Comparison of ENCODE assay signal across 13 mouse cellular contexts in genomic region chr2:30901646-30902160, GRCm38 (mm10). TPM values are rescaled to one million over a fixed set of nuclear protein-coding genes. Genes with fewer than 3 reads are reported as not detected.
DNase-seq lines count a peak whose midpoint lies in the region; ATAC-seq and TF ChIP-seq lines count a peak whose summit lies in the region.
"Had no signal": no experiment of that assay in that cellular context is flagged by ENCODE, and none has a peak within 500 bp of the region (broad histone marks: within the 10 kb centered on the region; RNA-seq: fewer than 3 reads in every experiment).

No protein-coding gene starts in this region.

- no peak overlapping the region for H3K4me3 ChIP-seq in heart, embryonic 14.5 days (ENCODE audit: control insufficient read depth in 1 of 2, insufficient read depth in 1 of 2, low read depth in 1 of 2, low read length in 2 of 2)
- peak overlapping the region; percentile 65; the same call in 1 of the 2 replicates for H3K4me3 ChIP-seq in E14TG2a.4 (replicated peaks; ENCODE audit: low read length)
- peak overlapping the region; percentile 56 for H3K4me3 ChIP-seq in embryonic facial prominence, embryonic 15.5 days (replicated peaks)
- peak overlapping the region; percentile 47 for H3K4me3 ChIP-seq in lung, embryonic 14.5 days (ENCODE audit: low read depth, low read length)
- H3K4me3 ChIP-seq: megakaryocyte, embryonic 14.5 days had no signal

- no peak overlapping the region for H3K27ac ChIP-seq in heart, embryonic 14.5 days (replicated peaks in 1 of 2; ENCODE audit: control insufficient read depth in 1 of 2, insufficient read depth in 1 of 2, low read depth in 2 of 2, low read length in 2 of 2)
- H3K27ac ChIP-seq in embryonic facial prominence, embryonic 15.5 days (replicated peaks) = peak overlapping the region; percentile 49; the same call in 1 of the 2 replicates
- H3K27ac ChIP-seq in lung, embryonic 14.5 days (ENCODE audit: low read depth) = no peak overlapping the region
- H3K27ac ChIP-seq: forebrain, embryonic 12.5 days had no signal

- H3K9ac ChIP-seq in heart, embryonic 14.5 days (ENCODE audit: low read length) = no peak overlapping the region
- peak overlapping the region; percentile 9; the same call in 1 of the 2 replicates for H3K9ac ChIP-seq in embryonic facial prominence, embryonic 15.5 days
- H3K9ac ChIP-seq in lung, embryonic 14.5 days = peak overlapping the region; percentile 49

- no peak; the same call in 1 of the 2 replicates for TF ChIP-seq CTCF in E14TG2a.4 (conservative IDR thresholded peaks at IDR 0.05; ENCODE audit: low read length)
- TF ChIP-seq CTCF in lung, embryonic 14.5 days (IDR thresholded peaks at IDR 0.05; ENCODE audit: low read depth) = no peak

- ATAC-seq in heart, embryonic 14.5 days (ENCODE audit: insufficient number of reproducible peaks, insufficient read depth, low FRiP score, low read depth) = no peak
- ATAC-seq in embryonic facial prominence, embryonic 15.5 days (ENCODE audit: insufficient number of reproducible peaks, low FRiP score, low TSS enrichment, low read depth) = no peak
- no peak for ATAC-seq in lung, embryonic 14.5 days (ENCODE audit: insufficient read depth)
- ATAC-seq: CD4-positive, CD25-positive, alpha-beta regulatory T cell, adult 4 months had no signal

- no peaks in the 10 kb centered on the region for H3K36me3 ChIP-seq in heart, embryonic 14.5 days (ENCODE audit: control insufficient read depth, insufficient read depth, low read length)
- H3K36me3 ChIP-seq in E14TG2a.4 (ENCODE audit: insufficient read depth, low read length) = no peaks in the 10 kb centered on the region
- no peaks in the 10 kb centered on the region for H3K36me3 ChIP-seq in embryonic facial prominence, embryonic 15.5 days
- H3K36me3 ChIP-seq in lung, embryonic 14.5 days (ENCODE audit: insufficient read depth) = no peaks in the 10 kb centered on the region
- H3K36me3 ChIP-seq: forebrain, embryonic 12.5 days had no signal

- WGBS in heart, embryonic 14.5 days = 63% methylated on average over 6 of the region's 6 CpGs
- 51% methylated on average over 6 of the region's 6 CpGs for WGBS in embryonic facial prominence, embryonic 15.5 days
- WGBS in lung, embryonic 14.5 days = 31% methylated on average over 6 of the region's 6 CpGs

- DNase-seq in heart, postnatal 4 days = no peak
- no peak for DNase-seq in lung, embryonic 14.5 days
- DNase-seq in cerebellum, postnatal 14 days = no peak
- DNase-seq in spleen, postnatal 4 days (ENCODE audit: low spot score in 2 of 2) = no peak
- no peak for DNase-seq in yolk sac, embryonic 10.5 days (ENCODE audit: low spot score)
- DNase-seq: cerebellum, adult 11-12 months; heart, postnatal 10 days had no signal

- peaks cover 18 to 39% of the 10 kb centered on the region in 2 experiments for H3K4me1 ChIP-seq in heart, embryonic 14.5 days (ENCODE audit: control insufficient read depth in 2 of 2, insufficient read depth in 2 of 2, low read length in 2 of 2)
- peaks cover 62% of the 10 kb centered on the region for H3K4me1 ChIP-seq in E14TG2a.4 (replicated peaks; ENCODE audit: low read depth, low read length)
- peaks cover 50% of the 10 kb centered on the region for H3K4me1 ChIP-seq in embryonic facial prominence, embryonic 15.5 days
- peaks cover 12% of the 10 kb centered on the region for H3K4me1 ChIP-seq in lung, embryonic 14.5 days (ENCODE audit: insufficient read depth)

- no peaks in the 10 kb centered on the region for H3K9me3 ChIP-seq in heart, embryonic 14.5 days (ENCODE audit: control insufficient read depth, low read length)
- no peaks in the 10 kb centered on the region for H3K9me3 ChIP-seq in E14TG2a.4 (ENCODE audit: low read length)
- H3K9me3 ChIP-seq in embryonic facial prominence, embryonic 15.5 days (replicated peaks) = no peaks in the 10 kb centered on the region
- no peaks in the 10 kb centered on the region for H3K9me3 ChIP-seq in lung, embryonic 14.5 days (ENCODE audit: low read depth, low read length)
- H3K9me3 ChIP-seq: forebrain, embryonic 12.5 days; megakaryocyte, embryonic 14.5 days had no signal

- peaks cover 7% of the 10 kb centered on the region for H3K27me3 ChIP-seq in heart, embryonic 14.5 days (ENCODE audit: control insufficient read depth, insufficient read depth, low read length)
- peaks cover 35% of the 10 kb centered on the region for H3K27me3 ChIP-seq in E14TG2a.4 (ENCODE audit: insufficient read depth, low read length)
- no peaks in the 10 kb centered on the region for H3K27me3 ChIP-seq in embryonic facial prominence, embryonic 15.5 days
- no peaks in the 10 kb centered on the region for H3K27me3 ChIP-seq in lung, embryonic 14.5 days (ENCODE audit: insufficient read depth, low read length)

- H3K4me2 ChIP-seq in heart, embryonic 14.5 days (ENCODE audit: low read length) = peak overlapping the region; percentile 61; the same call in 1 of the 2 replicates
- H3K4me2 ChIP-seq in embryonic facial prominence, embryonic 15.5 days (replicated peaks) = peak overlapping the region; percentile 83
- peak overlapping the region; percentile 73 for H3K4me2 ChIP-seq in lung, embryonic 14.5 days

RNA-seq across cellular contexts. Expression of gene Ptges, which starts 28.0 kb away (rescaled TPM):
- polyA plus RNA-seq in heart, embryonic 14.5 days (2014; fragmentation: Nextera tagmentation; extraction: Ambion mirVana) = 3.2 and 3.9 TPM in 2 replicates
- total RNA-seq in heart, postnatal 4 days (2021) = 1 to 10 TPM; 2.1 to 3.5 TPM
- polyA plus RNA-seq in embryonic facial prominence, embryonic 15.5 days (2015; fragmentation: Nextera tagmentation; extraction: Ambion mirVana) = 27.0 and 32.4 TPM in 2 replicates
- 17.7 and 18.4 TPM in 2 replicates for polyA plus RNA-seq in lung, embryonic 14.5 days (2014; fragmentation: Nextera tagmentation; extraction: Ambion mirVana)
- polyA plus RNA-seq: CD4-positive, CD25-positive, alpha-beta regulatory T cell, adult 4 months had no signal

RNA-seq across cellular contexts. Expression of gene Tor1b, which starts 51.1 kb away (rescaled TPM):
- polyA plus RNA-seq in heart, embryonic 14.5 days (2014; fragmentation: Nextera tagmentation; extraction: Ambion mirVana) = 22.4 and 26.1 TPM in 2 replicates
- 10 to 100 TPM; 35.3 to 35.7 TPM for total RNA-seq in heart, postnatal 4 days (2021)
- 41.4 and 41.6 TPM in 2 replicates for polyA plus RNA-seq in embryonic facial prominence, embryonic 15.5 days (2015; fragmentation: Nextera tagmentation; extraction: Ambion mirVana)
- polyA plus RNA-seq in lung, embryonic 14.5 days (2014; fragmentation: Nextera tagmentation; extraction: Ambion mirVana) = 41.0 and 41.8 TPM in 2 replicates

Comparison
In these comparisons a context has a peak if more than half of its experiments do, and no peak if none do; other contexts are left out.
1. H3K4me3 ChIP-seq: peak in E14TG2a.4 (single experiment), embryonic facial prominence, embryonic 15.5 days (single experiment) and lung, embryonic 14.5 days (single experiment); none in heart, embryonic 14.5 days (0 of 2).
2. Peak in every context shown above with its lines, with median percentiles within 50 percentile points of each other: H3K4me2 ChIP-seq.